Mouse (Mus musculus) heart, embryonic 11.5 days (tissue): ENCODE results near the gene Ugt2a3. TPM values are rescaled to one million over a fixed set of nuclear protein-coding genes. Genes with fewer than 3 reads are reported as not detected.
"Not testable (repeated sequence)": the region's sequence is repeated elsewhere in the genome, so short reads cannot be mapped to it uniquely, and the experiment has no call there.

Experiments
- ATAC-seq: fragments of 200-750 bp; cut with Nextera tagmentation; replicated peaks from 2 replicates; pipeline ENCODE4 v1.8.0; 2017; ENCODE audit warnings: moderate library complexity; ENCODE audit not compliant: insufficient number of reproducible peaks, low FRiP score, low TSS enrichment
- H3K27ac ChIP-seq: fragments of 300-500 bp; sonication (generic); 2 replicates; pipeline ENCODE4 v1.5.1; 2014; ENCODE audit warnings: mild to moderate bottlenecking, low read depth, low read length
- H3K27me3 ChIP-seq: fragments of 300-500 bp; sonication (generic); 2 replicates; pipeline ENCODE4 v1.6.1; 2014; ENCODE audit warnings: mild to moderate bottlenecking, low read length, mixed read lengths; ENCODE audit not compliant: control insufficient read depth, insufficient read depth
- H3K36me3 ChIP-seq: fragments of 300-500 bp; sonication (generic); 2 replicates; pipeline ENCODE4 v1.6.1; 2014; ENCODE audit warnings: mild to moderate bottlenecking, low read length, moderate library complexity, mixed read lengths; ENCODE audit not compliant: control insufficient read depth, insufficient read depth
- H3K4me1 ChIP-seq: fragments of 300-500 bp; sonication (generic); 2 replicates; pipeline ENCODE4 v1.6.1; 2014; ENCODE audit warnings: low read length; ENCODE audit not compliant: control insufficient read depth, insufficient read depth
- H3K4me2 ChIP-seq: fragments of 300-500 bp; sonication (generic); 2 replicates; pipeline ENCODE4 v1.6.1; 2014; ENCODE audit warnings: mild to moderate bottlenecking, moderate library complexity
- H3K4me3 ChIP-seq: fragments of 300-500 bp; sonication (generic); 2 replicates; pipeline ENCODE4 v1.5.1; 2014; ENCODE audit warnings: low read depth, low read length
- H3K9ac ChIP-seq: fragments of 300-500 bp; sonication (generic); 2 replicates; pipeline ENCODE4 v1.6.1; 2014; ENCODE audit warnings: mild to moderate bottlenecking, low read depth, low read length, moderate library complexity
- H3K9me3 ChIP-seq: fragments of 300-500 bp; sonication (generic); replicated peaks from 2 replicates; pipeline ENCODE4 v1.6.1; 2016; ENCODE audit warnings: low read length; ENCODE audit not compliant: control insufficient read depth
- WGBS: fragments of 180-500 bp; shearing (Covaris S2); extraction: QIAGEN DNeasy Blood & Tissue Kit; methylation state at CpG from one replicate; pipeline ENCODE4 v1.1.7; 2014; ENCODE audit not compliant: insufficient replicate concordance; 5-methylcytosine and 5-hydroxymethylcytosine counted together
- polyA plus RNA-seq: library from polyadenylated mRNA; unstranded; fragments of >200 nt; fragmentation: Nextera tagmentation; extraction: Ambion mirVana; gene quantifications from 2 replicates; pipeline ENCODE4 v1.2.1, GENCODE M21; 2014

Gene Ugt2a3
- polyA plus RNA-seq = not detected in 2 replicates

DNA sequence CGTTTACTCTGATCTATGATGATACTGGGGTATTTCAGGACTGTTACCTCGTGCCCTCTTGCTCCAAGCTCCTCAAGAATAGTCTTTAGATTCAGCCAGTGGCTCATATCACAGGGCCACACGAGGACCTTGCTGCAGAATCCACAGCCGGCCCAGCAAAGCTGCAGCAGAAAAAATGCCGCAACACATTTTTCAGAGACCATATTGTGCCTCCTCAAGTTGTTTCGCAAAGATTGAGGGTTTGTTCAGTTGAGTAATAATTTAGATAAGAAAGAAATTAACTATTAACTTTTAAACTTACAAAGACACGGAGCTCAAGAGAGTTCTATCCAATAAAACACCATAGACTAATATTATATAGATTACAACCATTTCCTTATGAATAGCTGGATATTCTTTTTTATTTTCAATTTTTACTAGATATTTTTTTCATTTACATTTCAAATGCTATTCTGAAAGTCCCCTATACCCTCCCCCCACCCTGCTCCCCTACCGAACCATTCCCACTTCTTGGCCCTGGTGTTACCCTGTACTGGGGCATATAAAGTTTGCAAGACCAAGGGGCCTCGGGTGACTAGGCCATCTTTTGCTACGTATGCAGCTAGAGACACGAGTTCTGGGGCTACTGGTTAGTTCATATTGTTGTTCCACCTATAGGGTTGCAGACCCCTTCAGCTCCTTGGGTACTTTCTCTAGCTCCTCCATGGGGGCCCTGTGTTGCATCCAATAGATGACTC is at the start of gene Ugt2a3:
Gene Ugt2a3, minus strand, starts transcription at position 235 of the 737 bp plus-strand sequence.
- Histone ChIP-seq H3K4me2 (no peak within 1 kb of the TSS), H3K27ac (no peak within 1 kb of the TSS), H3K4me1 (no peaks in the 10 kb centered on the region), H3K36me3 (no peaks in the 10 kb centered on the region), H3K9me3 (no peaks in the 10 kb centered on the region), H3K27me3 (no peaks in the 10 kb centered on the region), H3K9ac (no peak within 1 kb of the TSS), H3K4me3 (no peak within 1 kb of the TSS)
- WGBS = 75% methylated on average over 11 of the region's 11 CpGs
- ATAC-seq = no peak

DNA sequence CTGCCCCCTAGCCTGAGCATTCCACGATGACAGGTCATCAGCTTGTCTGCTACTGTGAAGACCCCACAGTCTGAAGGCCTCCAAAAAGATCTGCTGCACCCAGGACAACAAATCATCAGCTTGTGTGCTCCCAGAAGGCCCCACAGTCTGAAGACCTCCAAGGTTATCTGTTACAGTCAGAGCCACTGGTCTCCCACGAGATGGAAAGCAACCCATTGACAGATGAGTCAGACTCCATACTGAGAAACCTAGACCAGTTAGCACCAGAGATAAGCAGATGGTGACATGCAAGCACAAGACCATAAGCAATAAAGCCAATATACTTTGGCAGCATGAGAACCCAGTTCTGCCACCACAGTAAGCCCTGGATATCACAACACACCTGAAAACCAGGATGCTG is 43.2 kb upstream of the Ugt2a3 start:
- Histone ChIP-seq H3K36me3 (no peaks in the 10 kb centered on the region), H3K4me1 (no peaks in the 10 kb centered on the region), H3K9me3 (no peaks in the 10 kb centered on the region), H3K9ac (no peak overlapping the region), H3K4me2 (no peak overlapping the region), H3K27ac (no peak overlapping the region), H3K4me3 (no peak overlapping the region), H3K27me3 (no peaks in the 10 kb centered on the region)
- ATAC-seq = no peak
- WGBS = 32% methylated on average over 2 of the region's 2 CpGs

GRCm38 (mm10) chr5:87379825-87380224 is 42.8 kb upstream of the Ugt2a3 start:
- no peaks in the 10 kb centered on the region for H3K9me3 ChIP-seq
- H3K4me3 ChIP-seq = no peak overlapping the region
- no peak overlapping the region for H3K4me2 ChIP-seq
- H3K27me3 ChIP-seq = no peaks in the 10 kb centered on the region
- H3K27ac ChIP-seq = no peak overlapping the region
- H3K9ac ChIP-seq = no peak overlapping the region
- H3K4me1 ChIP-seq = no peaks in the 10 kb centered on the region
- H3K36me3 ChIP-seq = no peaks in the 10 kb centered on the region
- ATAC-seq = no peak

DNA sequence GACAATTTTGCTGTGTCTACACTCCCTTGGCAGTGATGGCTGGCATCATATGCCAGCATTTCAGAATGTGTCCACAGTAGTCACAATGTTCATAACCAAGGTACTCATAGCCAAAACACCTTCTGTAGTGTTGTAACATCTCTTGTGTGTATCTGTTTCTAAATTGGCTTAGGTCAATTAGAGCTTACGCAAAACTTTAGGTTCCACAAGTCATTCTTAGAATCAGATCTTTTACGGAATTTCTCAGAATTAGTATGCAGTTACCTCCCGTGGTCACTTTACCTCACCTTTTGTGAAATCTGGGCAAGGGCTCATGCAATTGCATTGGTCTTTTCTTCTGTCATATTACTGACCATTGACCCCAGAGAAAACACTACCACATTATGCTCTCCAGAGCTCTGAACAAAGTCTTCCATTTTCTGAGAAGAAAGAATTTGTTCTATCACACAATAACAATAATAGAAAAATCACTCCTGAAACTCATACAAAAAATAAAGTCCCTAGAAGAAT is 38.9 kb upstream of the Ugt2a3 start:
- Histone ChIP-seq H3K4me1 (no peaks in the 10 kb centered on the region), H3K4me2 (no peak overlapping the region), H3K36me3 (no peaks in the 10 kb centered on the region), H3K27ac (no peak overlapping the region), H3K4me3 (no peak overlapping the region), H3K27me3 (no peaks in the 10 kb centered on the region), H3K9me3 (no peaks in the 10 kb centered on the region), H3K9ac (no peak overlapping the region)
- 82% methylated on average over 3 of the region's 3 CpGs for WGBS
- no peak for ATAC-seq

GRCm38 (mm10) chr5:87373502-87373863 is 36.5 kb upstream of the Ugt2a3 start:
- Histone ChIP-seq H3K9me3 (no peaks in the 10 kb centered on the region), H3K36me3 (no peaks in the 10 kb centered on the region), H3K27ac (no peak overlapping the region), H3K4me1 (no peaks in the 10 kb centered on the region), H3K27me3 (no peaks in the 10 kb centered on the region), H3K9ac (no peak overlapping the region), H3K4me3 (no peak overlapping the region), H3K4me2 (no peak overlapping the region)
- 53% methylated on average over 1 of the region's 1 CpGs for WGBS
- ATAC-seq = no peak

GRCm38 (mm10) chr5:87372788-87373501 is 36.0 kb upstream of the Ugt2a3 start:
- H3K4me2 ChIP-seq, H3K27me3 ChIP-seq, H3K9ac ChIP-seq, H3K4me3 ChIP-seq, H3K9me3 ChIP-seq, ATAC-seq, H3K27ac ChIP-seq, H3K36me3 ChIP-seq, H3K4me1 ChIP-seq: not testable (repeated sequence)
- WGBS = 50% methylated on average over 4 of the region's 4 CpGs

GRCm38 (mm10) chr5:87350350-87350749 is 13.4 kb upstream of the Ugt2a3 start:
- no peak overlapping the region for H3K4me3 ChIP-seq
- WGBS = 43% methylated on average over 1 of the region's 1 CpGs

DNA sequence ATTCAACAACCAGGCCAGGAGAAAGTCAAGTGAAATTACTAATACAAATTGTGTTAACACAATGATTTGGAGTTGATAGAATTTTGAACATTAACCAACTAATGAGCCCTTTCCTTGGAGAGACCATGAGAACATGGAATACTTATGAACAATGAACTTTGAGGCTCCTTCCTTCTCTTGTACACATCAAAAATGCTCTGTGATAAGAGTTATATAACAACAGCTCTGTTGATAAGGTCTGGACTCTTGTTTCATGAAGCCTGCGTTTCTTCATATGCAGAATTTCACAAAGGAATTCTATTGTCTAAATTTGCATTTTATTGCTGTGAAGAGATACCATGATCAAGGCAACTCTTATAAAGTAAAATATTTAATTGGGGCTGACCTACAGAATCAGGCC is 12.2 kb upstream of the Ugt2a3 start:
- not testable (repeated sequence) for ATAC-seq, H3K4me1 ChIP-seq, H3K27ac ChIP-seq, H3K4me2 ChIP-seq, H3K9me3 ChIP-seq, H3K27me3 ChIP-seq, H3K36me3 ChIP-seq, H3K9ac ChIP-seq, H3K4me3 ChIP-seq
- WGBS = 72% methylated on average over 1 of the region's 1 CpGs

More at GRCm38 (mm10) chr5:87350350-87350749, 13.4 kb upstream of the Ugt2a3 start:
- H3K9ac ChIP-seq = no peak overlapping the region
- no peak for ATAC-seq
- H3K4me2 ChIP-seq = no peak overlapping the region
- H3K27me3 ChIP-seq = no peaks in the 10 kb centered on the region
- no peaks in the 10 kb centered on the region for H3K36me3 ChIP-seq
- H3K4me1 ChIP-seq = no peaks in the 10 kb centered on the region
- no peak overlapping the region for H3K27ac ChIP-seq
- H3K9me3 ChIP-seq = no peaks in the 10 kb centered on the region
